ENCODE assay signal across 9 mouse cellular contexts in genomic region chr3:35720801-35721200, GRCm38 (mm10). TPM values are rescaled to one million over a fixed set of nuclear protein-coding genes. Genes with fewer than 3 reads are reported as not detected.
DNase-seq lines count a peak whose midpoint lies in the region; ATAC-seq and TF ChIP-seq lines count a peak whose summit lies in the region.
"Had no signal": no experiment of that assay in that cellular context is flagged by ENCODE, and none has a peak within 500 bp of the region (broad histone marks: within the 10 kb centered on the region; RNA-seq: fewer than 3 reads in every experiment).

No protein-coding gene starts in this region.

- no peak for ATAC-seq in heart, embryonic 16.5 days (replicated peaks; ENCODE audit: extremely low read depth, insufficient read depth, low FRiP score)
- ATAC-seq in intestine, postnatal 0 days: peak; percentile 96
- ATAC-seq in stomach, embryonic 15.5 days (ENCODE audit: insufficient read depth, low FRiP score, low read depth): peak; percentile 93
- ATAC-seq in midbrain, embryonic 15.5 days (replicated peaks): no peak

- H3K4me1 ChIP-seq in heart, embryonic 16.5 days (ENCODE audit: control insufficient read depth, insufficient read depth, low read length): no peaks in the 10 kb centered on the region
- H3K4me1 ChIP-seq in intestine, postnatal 0 days (replicated peaks; ENCODE audit: control insufficient read depth, insufficient read depth, low read length): no peaks in the 10 kb centered on the region
- H3K4me1 ChIP-seq in stomach, embryonic 15.5 days: no peaks in the 10 kb centered on the region
- no peaks in the 10 kb centered on the region for H3K4me1 ChIP-seq in midbrain, embryonic 15.5 days
- H3K4me1 ChIP-seq: heart, embryonic 13.5 days had no signal

- no peaks in the 10 kb centered on the region for H3K9me3 ChIP-seq in heart, embryonic 16.5 days (replicated peaks; ENCODE audit: control insufficient read depth, low read length)
- H3K9me3 ChIP-seq in intestine, postnatal 0 days (ENCODE audit: control insufficient read depth): no peaks in the 10 kb centered on the region
- H3K9me3 ChIP-seq in stomach, embryonic 15.5 days: no peaks in the 10 kb centered on the region
- H3K9me3 ChIP-seq in midbrain, embryonic 15.5 days: no peaks in the 10 kb centered on the region
- H3K9me3 ChIP-seq: heart, embryonic 13.5 days had no signal

- H3K4me3 ChIP-seq in heart, embryonic 16.5 days (ENCODE audit: low read length): no peak overlapping the region
- no peak overlapping the region for H3K4me3 ChIP-seq in intestine, postnatal 0 days (ENCODE audit: low read depth, low read length)
- no peak overlapping the region for H3K4me3 ChIP-seq in stomach, embryonic 15.5 days (replicated peaks)
- H3K4me3 ChIP-seq in midbrain, embryonic 15.5 days: no peak overlapping the region
- H3K4me3 ChIP-seq: heart, embryonic 13.5 days had no signal

- no peaks in the 10 kb centered on the region for H3K36me3 ChIP-seq in heart, embryonic 16.5 days (ENCODE audit: control insufficient read depth, insufficient read depth)
- H3K36me3 ChIP-seq in intestine, postnatal 0 days (ENCODE audit: control insufficient read depth, insufficient read depth): no peaks in the 10 kb centered on the region
- no peaks in the 10 kb centered on the region for H3K36me3 ChIP-seq in stomach, embryonic 15.5 days
- no peaks in the 10 kb centered on the region for H3K36me3 ChIP-seq in midbrain, embryonic 15.5 days (replicated peaks)
- H3K36me3 ChIP-seq: heart, embryonic 13.5 days had no signal

- no peak for DNase-seq in heart, adult 9 months (ENCODE audit: low spot score in 2 of 2)
- peak; percentile 95 for DNase-seq in R1 (ENCODE audit: low read depth, low spot score)
- DNase-seq in ovary, postnatal 10 days (ENCODE audit: low spot score): no peak
- DNase-seq in adipocyte (ENCODE audit: low spot score): no peak

- no peak overlapping the region for H3K9ac ChIP-seq in heart, embryonic 16.5 days (ENCODE audit: low read length)
- H3K9ac ChIP-seq in intestine, postnatal 0 days (ENCODE audit: low read depth, low read length): no peak overlapping the region
- H3K9ac ChIP-seq in stomach, embryonic 15.5 days: no peak overlapping the region
- H3K9ac ChIP-seq in midbrain, embryonic 15.5 days: no peak overlapping the region
- H3K9ac ChIP-seq: heart, embryonic 13.5 days had no signal

- TF ChIP-seq CTCF in intestine, postnatal 0 days (IDR thresholded peaks at IDR 0.05; ENCODE audit: low read depth): no peak

- no peak overlapping the region for H3K4me2 ChIP-seq in heart, embryonic 16.5 days (ENCODE audit: low read depth, low read length)
- 0 out of 2 replicates have a peak overlapping the region, but pooled peaks have one; percentile 17 for H3K4me2 ChIP-seq in intestine, postnatal 0 days (replicated peaks; ENCODE audit: low read depth)
- no peak overlapping the region for H3K4me2 ChIP-seq in stomach, embryonic 15.5 days
- H3K4me2 ChIP-seq in midbrain, embryonic 15.5 days: no peak overlapping the region
- H3K4me2 ChIP-seq: heart, embryonic 13.5 days had no signal

- no peaks in the 10 kb centered on the region for H3K27me3 ChIP-seq in heart, embryonic 16.5 days (ENCODE audit: control insufficient read depth, insufficient read depth, low read length)
- no peaks in the 10 kb centered on the region for H3K27me3 ChIP-seq in intestine, postnatal 0 days (replicated peaks; ENCODE audit: control insufficient read depth, insufficient read depth, low read length)
- no peaks in the 10 kb centered on the region for H3K27me3 ChIP-seq in stomach, embryonic 15.5 days (replicated peaks)
- H3K27me3 ChIP-seq in midbrain, embryonic 15.5 days (replicated peaks): no peaks in the 10 kb centered on the region
- H3K27me3 ChIP-seq: heart, embryonic 13.5 days had no signal

- 0 out of 2 replicates have a peak overlapping the region, but pooled peaks have one; percentile 16 for H3K27ac ChIP-seq in heart, embryonic 16.5 days (ENCODE audit: low read length)
- H3K27ac ChIP-seq in intestine, postnatal 0 days (ENCODE audit: low read depth, low read length): peak overlapping the region; percentile 92
- peak overlapping the region; percentile 88 for H3K27ac ChIP-seq in stomach, embryonic 15.5 days
- H3K27ac ChIP-seq in midbrain, embryonic 15.5 days: no peak overlapping the region
- H3K27ac ChIP-seq: heart, embryonic 13.5 days had no signal

- WGBS in heart, embryonic 16.5 days: 45% methylated on average over 3 of the region's 3 CpGs
- 29% methylated on average over 3 of the region's 3 CpGs for WGBS in intestine, postnatal 0 days
- WGBS in stomach, embryonic 15.5 days: 49% methylated on average over 3 of the region's 3 CpGs
- WGBS in midbrain, embryonic 15.5 days: 80% methylated on average over 3 of the region's 3 CpGs

RNA-seq across cellular contexts. Expression of gene Atp11b, which starts 33.1 kb away (rescaled TPM):
- polyA plus RNA-seq in heart, embryonic 16.5 days (2015; fragmentation: Nextera tagmentation; extraction: Ambion mirVana): 22.4 and 26.2 TPM in 2 replicates
- polyA plus RNA-seq in intestine, postnatal 0 days (2015; fragmentation: Nextera tagmentation; extraction: Ambion mirVana): 27.3 and 28.8 TPM in 2 replicates
- 51.3 and 53.3 TPM in 2 replicates for polyA plus RNA-seq in stomach, embryonic 15.5 days (2015; fragmentation: Nextera tagmentation; extraction: Ambion mirVana)
- 34.6 and 38.8 TPM in 2 replicates for polyA plus RNA-seq in midbrain, embryonic 15.5 days (2015; fragmentation: Nextera tagmentation; extraction: Ambion mirVana)

Comparison
In these comparisons a context has a peak if more than half of its experiments do, and no peak if none do; other contexts are left out.
1. ATAC-seq: peak in intestine, postnatal 0 days (single experiment) and stomach, embryonic 15.5 days (single experiment); none in heart, embryonic 16.5 days (single experiment) and midbrain, embryonic 15.5 days (single experiment).